Mouse (Mus musculus) erythroid progenitor cell, adult 5-6 weeks (primary cell): ENCODE results near the gene Tnnt3. TPM values are rescaled to one million over a fixed set of nuclear protein-coding genes. Genes with fewer than 3 reads are reported as not detected.

Experiments
- ATAC-seq: replicated peaks from 2 replicates; pipeline ENCODE4 v1.8.0; 2016; ENCODE audit warnings: moderate number of reproducible peaks, mild to moderate bottlenecking, moderate TSS enrichment, inconsistent platforms; ENCODE audit not compliant: poor library complexity, low FRiP score, severe bottlenecking
- total RNA-seq, 2 experiments: library from RNA; stranded (forward) in 1 of 2; stranded (reverse) in 1 of 2; fragments of 150-400 nt in 1 of 2; fragments of 186-747, 209-891 nt in 1 of 2; gene quantifications; 2 replicates each; pipeline versions ENCODE4 v1.2.3 to v1.2.4; 2015 to 2017; ENCODE audit warnings: low replicate concordance in 2 of 2

Tnnt3 gene
- total RNA-seq (2015; ENCODE audit: low replicate concordance) (not detected in 2 replicates), total RNA-seq (2017; ENCODE audit: low replicate concordance) (not detected in 2 replicates)

GRCm38 (mm10) chr7:142498575-142498974 lies at the start of gene Tnnt3:
Tnnt3 (plus strand) TSS chr7:142498836.
- ATAC-seq, result no peak

- no peak for ATAC-seq
Observed at GRCm38 (mm10) chr7:142449038-142449617, 49.5 kb upstream of the Tnnt3 start.

- no peak for ATAC-seq
Observed at GRCm38 (mm10) chr7:142454706-142455105, 43.9 kb upstream of the Tnnt3 start.

GRCm38 (mm10) chr7:142455251-142455650 lies 43.4 kb upstream of the Tnnt3 start:
- no peak for ATAC-seq

GRCm38 (mm10) chr7:142456806-142457205 lies 41.8 kb upstream of the Tnnt3 start:
- no peak for ATAC-seq

- ATAC-seq, result no peak
Observed at GRCm38 (mm10) chr7:142457227-142457811, 41.3 kb upstream of the Tnnt3 start.

GRCm38 (mm10) chr7:142458026-142458425 lies 40.6 kb upstream of the Tnnt3 start:
- ATAC-seq, result no peak

- no peak for ATAC-seq
Observed at GRCm38 (mm10) chr7:142458676-142459298, 39.8 kb upstream of the Tnnt3 start.

- ATAC-seq, result no peak
Observed at GRCm38 (mm10) chr7:142459299-142459691, 39.3 kb upstream of the Tnnt3 start.

- no peak for ATAC-seq
Observed at GRCm38 (mm10) chr7:142460636-142461077, 38.0 kb upstream of the Tnnt3 start, which contains the start of gene Lsp1. Lsp1 (plus strand) TSS chr7:142460809.

- ATAC-seq, result no peak
Observed at GRCm38 (mm10) chr7:142461446-142461845, 37.2 kb upstream of the Tnnt3 start.

GRCm38 (mm10) chr7:142462190-142462589 lies 36.4 kb upstream of the Tnnt3 start:
- no peak for ATAC-seq

GRCm38 (mm10) chr7:142462594-142463078 lies 36.0 kb upstream of the Tnnt3 start:
- ATAC-seq, result no peak

GRCm38 (mm10) chr7:142470171-142470691 lies 28.4 kb upstream of the Tnnt3 start:
- ATAC-seq, result no peak

- no peak for ATAC-seq
Observed at GRCm38 (mm10) chr7:142470808-142471413, 27.7 kb upstream of the Tnnt3 start.

- no peak for ATAC-seq
Observed at GRCm38 (mm10) chr7:142471414-142471861, 27.2 kb upstream of the Tnnt3 start.

- no peak for ATAC-seq
Observed at GRCm38 (mm10) chr7:142471884-142472570, 26.6 kb upstream of the Tnnt3 start.

GRCm38 (mm10) chr7:142472936-142473335 lies 25.7 kb upstream of the Tnnt3 start:
- ATAC-seq, result no peak

- ATAC-seq, result no peak
Observed at GRCm38 (mm10) chr7:142473476-142473875, 25.2 kb upstream of the Tnnt3 start.

- no peak for ATAC-seq
Observed at GRCm38 (mm10) chr7:142474799-142475198, 23.8 kb upstream of the Tnnt3 start.
